Mouse (Mus musculus): ENCODE measurements around the gene Zfp629.

The Zfp629 gene

DNA sequence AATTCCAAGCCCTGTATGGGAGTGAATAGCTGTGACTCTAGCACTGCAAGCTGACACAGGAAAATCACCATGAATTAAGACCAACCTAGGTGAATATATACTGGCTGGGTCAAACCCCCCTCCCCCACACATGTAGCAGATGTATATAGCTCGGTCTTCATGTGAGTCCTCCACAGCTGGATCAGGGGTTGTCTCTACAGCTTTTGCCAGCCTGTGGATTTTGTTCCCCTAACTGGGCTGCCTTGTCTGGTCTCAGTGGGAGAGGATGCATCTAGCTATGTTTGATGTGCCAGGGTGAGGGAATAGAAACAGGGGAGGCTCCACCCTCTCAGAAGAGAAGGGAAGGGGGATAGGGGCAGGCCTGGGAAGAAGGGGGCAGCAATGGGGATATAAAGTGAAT, 739 bp upstream of the Zfp629 start:
- no peak for DNase-seq (ENCODE audit: low read depth in 2 of 2, low spot score in 2 of 2)

DNA sequence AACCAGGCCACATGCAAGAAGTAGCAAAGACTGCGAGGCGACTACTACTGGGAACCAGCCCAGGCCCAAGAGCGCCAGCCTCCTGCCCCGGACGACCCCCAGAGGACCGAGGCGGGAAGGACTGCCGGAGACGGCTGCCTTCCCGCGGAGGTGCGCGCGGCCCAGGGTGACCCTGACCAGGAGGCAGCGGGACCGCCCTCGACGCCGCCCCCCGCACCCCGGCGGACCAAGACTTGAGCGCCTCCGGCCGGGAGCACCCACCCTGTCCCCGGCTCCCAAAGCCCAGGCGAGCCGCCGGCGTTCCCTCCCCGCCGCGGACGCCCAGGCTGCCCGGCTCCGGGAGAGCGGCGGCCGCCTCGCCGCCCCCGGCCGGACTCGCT, 1.1 kb downstream of the Zfp629 start:
- DNase-seq (ENCODE audit: low read depth in 2 of 2, low spot score in 2 of 2) = peak in 1 of 2 experiments; percentile 29

DNA sequence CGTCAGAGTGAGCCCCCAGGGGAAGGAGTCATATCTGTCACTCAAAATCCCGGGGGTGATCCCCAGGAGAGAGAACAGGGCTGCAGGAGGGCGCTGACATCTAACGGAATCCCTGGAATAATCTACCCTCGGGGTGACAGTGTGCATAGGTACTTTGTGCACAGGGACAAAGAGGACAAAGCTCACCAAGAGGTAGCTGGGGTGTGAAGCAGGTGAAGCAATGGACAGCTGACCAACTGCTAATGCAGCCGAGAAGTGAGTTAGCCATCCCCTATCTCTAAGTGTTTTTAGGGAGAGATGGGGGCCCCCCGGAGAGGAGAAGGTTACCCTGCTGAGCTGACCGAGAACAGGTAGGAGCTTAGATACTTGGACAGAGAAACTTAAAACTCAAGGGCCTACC, 1.5 kb downstream of the Zfp629 start:
- DNase-seq (ENCODE audit: low read depth in 2 of 2, low spot score in 2 of 2) = no peak

DNA sequence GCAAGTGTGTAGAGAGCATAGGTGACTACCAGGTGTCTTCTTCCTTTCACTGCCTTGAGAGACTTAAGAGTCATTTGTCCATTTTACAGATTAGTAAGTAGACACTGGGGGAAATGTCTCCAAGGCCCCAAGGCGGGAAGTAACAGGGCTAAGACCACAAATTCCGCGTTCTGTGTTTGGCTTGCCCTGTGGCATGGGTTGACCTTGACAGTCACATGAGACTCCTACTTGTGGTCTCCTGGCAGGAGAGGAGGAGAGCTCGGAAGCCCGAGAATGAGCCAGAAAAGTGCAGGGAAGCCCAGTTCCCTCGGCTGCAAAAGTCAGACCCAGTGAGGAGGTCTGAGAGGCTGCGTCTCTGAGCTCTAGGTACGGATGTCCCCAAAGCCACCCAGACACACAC, 2.1 kb downstream of the Zfp629 start:
- DNase-seq (ENCODE audit: low read depth in 2 of 2, low spot score in 2 of 2) = no peak

DNA sequence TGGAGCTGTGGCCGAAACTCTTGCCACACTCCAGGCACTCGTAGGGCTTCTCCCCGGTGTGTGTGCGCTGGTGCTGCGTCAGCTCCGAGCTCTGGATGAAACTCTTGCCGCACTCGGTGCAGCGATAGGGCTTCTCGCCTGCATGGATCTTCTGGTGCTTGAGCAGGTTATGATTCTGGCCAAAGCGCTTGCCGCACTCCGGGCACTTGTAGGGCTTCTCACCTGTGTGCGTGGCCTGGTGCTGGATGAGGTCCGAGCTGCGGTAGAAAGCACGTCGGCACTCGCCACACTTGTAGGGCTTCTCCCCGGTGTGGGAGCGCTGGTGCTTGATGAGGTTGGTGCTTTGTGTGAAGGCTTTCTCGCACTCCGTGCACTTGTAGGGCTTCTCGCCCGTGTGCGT, 4.0 kb downstream of the Zfp629 start:
- DNase-seq (ENCODE audit: low read depth in 2 of 2, low spot score in 2 of 2) = no peak

DNA sequence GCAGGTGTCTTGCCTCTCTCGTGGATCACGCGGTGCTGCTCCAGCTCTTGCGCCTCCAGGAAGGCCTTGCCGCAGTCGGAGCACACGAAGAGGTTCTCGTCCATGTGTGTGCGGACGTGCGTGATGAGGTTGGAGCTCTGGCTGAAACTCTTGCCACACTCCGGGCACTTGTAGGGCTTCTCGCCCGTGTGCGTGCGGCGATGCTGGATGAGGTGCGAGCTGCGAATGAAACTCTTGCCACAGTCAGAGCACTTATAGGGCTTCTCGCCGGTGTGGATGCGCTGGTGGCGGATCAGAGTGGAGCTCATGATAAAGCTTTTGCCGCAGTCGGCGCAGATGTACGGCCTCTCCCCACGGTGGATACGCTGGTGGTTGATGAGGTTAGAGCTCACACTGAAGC, 4.6 kb downstream of the Zfp629 start:
- DNase-seq (ENCODE audit: low read depth in 2 of 2, low spot score in 2 of 2) = no peak

DNA sequence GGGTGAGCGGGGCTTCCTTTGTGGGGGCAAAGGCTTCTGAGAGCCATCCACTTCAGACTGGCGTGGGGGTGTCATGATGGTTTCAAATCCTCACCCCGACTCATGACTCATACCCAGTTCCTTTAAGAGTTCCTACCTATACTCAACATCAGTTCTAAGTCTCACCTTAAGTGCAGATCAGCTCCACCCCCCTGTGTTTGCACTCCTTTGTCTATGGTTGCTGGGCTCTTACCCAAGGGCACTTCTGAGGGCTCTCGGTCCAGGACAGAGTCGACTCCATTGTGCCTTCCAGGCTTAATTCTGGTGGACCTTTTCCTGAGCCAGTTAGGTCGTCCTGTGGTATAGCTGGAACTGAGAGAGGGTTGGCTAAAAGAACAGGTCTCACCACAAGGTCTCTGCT, 8.4 kb downstream of the Zfp629 start:
- DNase-seq (ENCODE audit: low read depth in 2 of 2, low spot score in 2 of 2) = no peak

DNA sequence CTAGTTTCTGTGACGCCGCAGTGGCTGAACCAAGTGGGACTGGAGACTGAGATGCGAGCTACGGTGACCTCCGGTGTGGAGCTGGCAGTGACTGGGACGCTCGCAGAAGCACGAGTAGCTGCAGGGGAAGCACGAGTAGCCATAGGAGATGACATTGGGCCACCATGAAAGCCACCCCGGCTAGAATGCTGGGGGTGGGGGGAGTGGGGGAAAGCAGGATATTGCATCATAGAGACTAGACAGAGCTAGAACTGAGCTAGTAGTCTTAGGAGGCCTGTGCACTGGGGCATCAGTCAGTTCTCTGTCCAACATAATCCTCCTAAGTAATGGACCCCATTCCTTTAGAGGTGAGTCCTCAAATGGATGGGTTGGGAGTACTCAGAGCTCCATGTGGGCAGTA, 11.3 kb downstream of the Zfp629 start:
- no peak for DNase-seq (ENCODE audit: low read depth in 2 of 2, low spot score in 2 of 2)

DNA sequence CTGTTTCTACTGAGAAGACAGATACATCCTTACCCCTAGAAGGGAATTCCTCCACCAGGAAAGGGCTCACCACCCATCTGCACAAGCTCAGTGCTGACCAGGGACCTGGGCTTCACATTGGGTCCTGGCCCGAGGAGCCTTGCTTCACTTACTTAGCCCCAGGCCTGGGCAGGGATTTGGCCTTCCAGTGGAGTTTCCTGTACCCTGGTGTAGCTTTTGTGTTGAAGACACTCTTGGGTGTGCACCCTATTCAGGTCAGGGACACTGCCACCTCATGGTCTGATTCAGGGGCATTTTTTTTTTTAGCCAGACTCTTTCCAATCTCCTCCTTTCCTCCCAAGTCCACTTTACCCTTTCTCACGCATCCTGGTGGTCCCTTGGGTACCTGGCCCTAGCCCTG, 12.7 kb downstream of the Zfp629 start:
- DNase-seq (ENCODE audit: low read depth in 2 of 2, low spot score in 2 of 2) = no peak

DNA sequence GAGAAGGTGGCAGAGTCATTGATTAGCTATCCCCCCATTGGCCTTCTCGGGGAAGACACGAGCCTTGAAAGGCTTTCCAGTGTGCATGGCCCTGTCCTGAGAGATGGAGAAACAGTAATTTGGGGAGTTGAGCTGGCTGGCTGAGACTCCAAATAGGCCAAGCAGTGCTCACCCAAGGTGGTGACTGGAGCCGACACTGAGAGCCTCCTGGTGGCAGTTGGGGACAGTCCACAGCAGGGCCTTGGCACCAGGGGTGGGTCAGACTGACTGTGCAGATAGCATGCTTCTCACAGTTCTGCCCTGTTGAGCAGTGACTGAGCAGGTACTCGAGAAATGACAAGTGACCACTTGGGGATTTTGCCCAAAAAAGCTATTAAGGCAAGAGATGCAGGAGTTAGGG, 13.9 kb downstream of the Zfp629 start:
- DNase-seq (ENCODE audit: low read depth in 2 of 2, low spot score in 2 of 2) = no peak

DNA sequence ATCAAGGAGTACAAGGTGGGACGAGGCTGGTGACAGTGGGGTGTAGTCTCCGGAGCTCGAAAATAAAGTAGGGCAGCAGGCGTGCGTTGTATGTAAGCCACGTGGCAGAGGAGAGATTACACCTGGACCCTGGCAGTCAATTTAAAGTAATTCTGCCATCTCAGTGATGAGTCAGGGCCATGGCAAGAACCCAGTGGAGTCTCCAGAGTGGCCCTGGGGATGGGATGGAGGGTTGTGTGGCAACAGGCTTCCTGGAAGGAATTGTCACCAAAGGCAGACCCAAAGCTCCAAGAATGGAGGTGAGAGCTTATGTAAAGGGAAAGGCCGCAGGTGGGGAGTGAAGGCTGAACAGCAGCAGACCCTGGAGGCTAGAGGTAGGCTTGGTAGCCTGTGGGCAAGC, 15.0 kb downstream of the Zfp629 start:
- DNase-seq (ENCODE audit: low read depth in 2 of 2, low spot score in 2 of 2) = no peak

DNA sequence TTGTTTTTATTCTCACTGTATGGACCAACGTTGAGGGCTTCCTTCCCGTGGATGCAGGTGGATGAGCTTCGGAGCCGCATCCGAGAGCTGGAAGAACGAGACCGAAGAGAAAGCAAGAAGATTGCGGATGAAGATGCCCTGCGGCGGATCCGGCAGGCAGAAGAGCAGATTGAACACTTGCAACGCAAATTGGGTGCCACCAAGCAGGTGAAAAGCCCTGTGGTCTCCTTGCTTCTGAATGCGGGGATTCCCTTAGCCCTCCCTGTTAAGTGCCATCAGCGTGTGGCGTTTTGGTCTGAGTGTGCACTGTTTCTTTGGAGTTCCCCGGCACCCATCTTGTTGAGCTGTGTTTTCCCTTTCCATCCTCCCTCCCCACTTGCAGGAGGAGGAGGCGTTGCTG, 18.9 kb downstream of the Zfp629 start:
- DNase-seq (ENCODE audit: low read depth in 2 of 2, low spot score in 2 of 2) = no peak

DNA sequence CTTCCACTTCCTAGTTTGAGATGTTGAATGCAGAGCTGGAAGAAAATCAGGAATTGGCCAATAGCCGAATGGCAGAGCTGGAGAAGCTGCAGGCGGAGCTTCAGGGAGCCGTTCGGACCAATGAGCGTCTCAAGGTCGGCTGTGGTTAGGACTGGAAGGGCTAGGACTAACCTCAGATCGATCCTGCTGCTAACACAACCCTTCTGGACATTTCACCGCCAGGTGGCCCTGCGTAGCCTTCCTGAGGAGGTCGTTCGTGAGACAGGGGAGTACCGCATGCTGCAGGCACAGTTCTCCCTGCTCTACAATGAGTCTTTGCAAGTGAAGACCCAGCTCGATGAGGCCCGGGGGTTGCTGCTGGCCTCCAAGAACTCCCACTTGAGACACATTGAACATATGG, 23.0 kb downstream of the Zfp629 start:
- no peak for DNase-seq (ENCODE audit: low read depth in 2 of 2, low spot score in 2 of 2)

DNA sequence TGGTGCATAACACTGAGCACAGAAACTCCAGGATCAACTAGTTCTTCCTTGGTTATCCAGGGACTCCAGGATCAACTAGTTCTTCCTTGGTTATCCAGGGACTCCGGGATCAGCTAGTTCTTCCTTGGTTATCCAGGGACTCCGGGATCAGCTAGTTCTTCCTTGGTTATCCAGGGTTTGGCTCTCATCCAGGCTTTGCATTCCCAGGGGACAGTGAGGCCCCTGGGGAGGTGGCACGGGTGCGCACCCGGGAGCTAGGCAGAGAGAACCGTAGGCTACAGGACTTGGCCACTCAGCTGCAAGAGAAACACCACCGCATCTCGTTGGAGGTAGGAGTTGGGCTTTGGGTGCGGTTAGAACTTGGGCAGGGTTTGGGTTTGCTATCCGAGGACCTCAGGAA, 24.5 kb downstream of the Zfp629 start:
- DNase-seq (ENCODE audit: low read depth in 2 of 2, low spot score in 2 of 2) = no peak

DNA sequence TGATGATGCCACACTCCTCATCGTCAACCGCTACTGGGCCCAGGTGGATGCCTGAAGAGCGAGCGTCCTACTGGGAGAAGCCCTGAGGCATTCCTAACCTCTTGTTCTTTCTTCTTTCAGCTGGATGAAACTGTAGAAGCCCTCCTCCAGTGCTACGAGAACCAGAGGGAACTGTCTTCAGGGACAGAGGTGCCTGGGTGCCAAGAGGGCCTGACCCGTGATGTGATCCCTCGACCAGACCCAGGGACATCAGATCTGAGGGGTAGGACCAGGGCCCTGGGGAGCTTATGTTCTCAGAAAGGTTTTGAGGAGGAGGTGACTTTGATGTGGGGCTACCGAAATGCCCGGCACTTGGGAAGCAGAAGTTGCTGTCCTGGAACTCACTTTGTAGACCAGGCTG, 26.0 kb downstream of the Zfp629 start:
- DNase-seq (ENCODE audit: low read depth in 2 of 2, low spot score in 2 of 2) = no peak

DNA sequence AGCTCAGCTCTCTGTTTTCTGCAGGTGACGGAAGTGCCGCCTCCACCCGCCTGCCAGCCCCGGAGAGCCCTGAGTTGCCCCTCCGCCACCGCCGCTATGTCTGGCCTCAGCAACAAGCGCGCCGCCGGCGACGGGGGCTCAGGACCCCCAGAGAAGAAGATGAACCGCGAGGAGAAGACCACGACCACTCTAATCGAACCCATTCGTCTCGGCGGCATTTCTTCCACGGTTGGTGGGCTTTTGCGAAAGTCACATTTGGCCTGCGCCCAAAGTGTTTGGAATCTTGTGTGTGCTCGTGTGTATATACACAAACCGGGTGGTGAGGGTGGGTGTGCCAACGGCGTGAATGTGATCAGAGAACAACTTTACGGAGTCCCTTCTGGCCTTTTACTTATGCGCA, 26.7 kb downstream of the Zfp629 start:
- no peak for DNase-seq (ENCODE audit: low read depth in 2 of 2, low spot score in 2 of 2)

DNA sequence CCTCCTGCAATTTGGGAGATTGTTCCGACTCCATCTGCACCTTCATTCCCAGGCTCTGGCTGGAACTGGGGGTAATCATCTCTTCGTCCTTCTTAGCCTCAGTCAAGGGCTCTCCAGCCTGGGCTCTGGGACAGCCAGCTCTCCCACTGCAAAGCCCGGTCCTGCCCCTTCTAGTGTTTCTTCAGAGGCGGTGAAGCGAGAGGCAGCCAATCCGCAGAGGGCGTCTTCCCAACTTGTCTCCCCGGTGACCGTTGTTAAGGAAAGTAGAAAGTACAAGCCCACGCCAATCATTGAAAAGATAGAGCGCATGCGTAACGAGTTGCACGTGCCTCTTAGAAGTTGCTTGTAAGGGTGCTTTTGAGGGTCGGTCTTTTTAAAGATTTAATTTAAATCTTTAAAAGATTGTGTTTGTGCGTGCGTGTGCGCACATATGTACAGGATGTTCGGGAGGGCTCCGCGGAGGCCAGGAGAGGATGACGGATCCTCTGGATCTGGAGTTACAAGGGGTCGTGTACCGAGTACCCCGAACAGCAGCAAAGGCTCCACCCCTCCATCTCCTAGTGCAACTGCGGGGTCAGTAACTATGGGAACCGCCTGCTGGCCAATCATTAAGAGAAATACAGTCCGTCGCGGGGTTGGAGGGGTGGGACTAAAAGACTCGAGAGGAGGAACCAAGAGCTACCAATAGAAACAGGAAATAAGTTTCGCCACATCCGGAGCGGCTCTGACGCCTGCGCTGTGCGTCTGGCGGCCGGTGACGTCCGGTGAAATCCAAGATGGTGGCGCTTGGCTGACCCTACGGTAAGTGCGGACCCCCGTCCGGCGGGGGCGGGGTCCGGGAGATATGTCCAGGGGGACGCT, 27.4 kb downstream of the Zfp629 start, which contains the start of the genes Ccdc189 and Rnf40:
TSS of gene Ccdc189 (minus strand) at position 585 of the 861 bp plus-strand sequence.
TSS of gene Rnf40 (plus strand) at position 757 of the 861 bp plus-strand sequence.
- DNase-seq (ENCODE audit: low read depth in 2 of 2, low spot score in 2 of 2) = peak; percentile 89 to 91

DNA sequence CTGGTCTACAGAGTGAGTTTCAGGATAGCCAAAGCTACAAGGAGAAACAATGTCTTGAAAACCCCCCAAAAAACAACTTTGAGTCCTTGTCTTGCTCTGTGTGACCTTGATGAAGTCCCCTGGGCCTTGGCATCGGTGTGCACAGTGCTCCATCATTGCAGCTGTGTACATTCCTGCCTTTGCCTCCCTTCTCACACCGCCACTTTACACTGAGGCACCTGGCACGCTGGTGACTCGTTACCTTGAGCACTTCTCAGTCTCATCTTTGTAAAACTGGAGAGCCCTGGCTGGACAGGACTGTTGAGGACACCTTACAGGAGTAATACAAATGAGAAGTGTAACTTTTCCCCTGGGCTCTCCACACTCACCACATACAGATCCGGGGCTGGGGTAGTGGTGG, 28.4 kb downstream of the Zfp629 start:
- DNase-seq (ENCODE audit: low read depth in 2 of 2, low spot score in 2 of 2) = no peak

DNA sequence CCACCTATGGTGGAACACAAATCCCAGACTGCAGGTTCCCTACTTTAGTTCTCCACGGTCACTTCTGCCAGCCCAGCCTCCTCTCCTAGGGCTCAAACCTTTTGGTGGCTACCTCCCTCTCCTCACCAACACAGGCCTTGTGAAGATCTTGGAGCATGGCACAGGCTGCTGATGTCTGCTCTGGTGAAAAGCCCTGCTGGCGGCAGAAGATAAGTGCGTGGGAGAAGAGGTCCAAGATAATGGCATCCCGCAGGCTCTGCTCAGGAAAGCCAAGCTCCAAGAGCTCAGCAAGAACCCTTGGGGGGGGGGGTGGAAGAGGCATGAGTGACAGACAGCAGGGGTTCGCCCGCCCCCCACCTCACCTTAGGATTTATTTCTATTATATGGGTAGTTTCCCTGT, 29.4 kb downstream of the Zfp629 start:
- no peak for DNase-seq (ENCODE audit: low read depth in 2 of 2, low spot score in 2 of 2)

DNA sequence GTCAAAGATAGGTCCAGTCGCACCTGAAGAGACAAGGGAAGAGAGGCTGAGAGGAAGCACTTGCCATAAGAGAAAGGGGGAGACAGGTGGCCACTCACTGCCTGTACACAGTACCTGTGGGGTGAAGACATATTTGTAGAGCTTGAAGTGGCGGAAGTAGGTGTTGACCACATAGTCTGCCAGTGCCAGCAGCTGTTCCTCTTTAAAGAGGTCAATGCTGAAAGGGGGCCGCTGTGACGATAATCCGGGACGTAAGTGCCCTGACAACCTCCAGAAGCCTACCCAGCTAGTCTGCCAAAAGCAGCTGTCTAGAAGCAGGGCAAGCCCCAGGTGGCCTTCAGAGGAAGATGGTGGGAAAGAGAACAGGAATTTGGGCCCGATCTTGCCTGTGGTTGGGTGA, 30.6 kb downstream of the Zfp629 start:
- DNase-seq (ENCODE audit: low read depth in 2 of 2, low spot score in 2 of 2) = no peak

DNA sequence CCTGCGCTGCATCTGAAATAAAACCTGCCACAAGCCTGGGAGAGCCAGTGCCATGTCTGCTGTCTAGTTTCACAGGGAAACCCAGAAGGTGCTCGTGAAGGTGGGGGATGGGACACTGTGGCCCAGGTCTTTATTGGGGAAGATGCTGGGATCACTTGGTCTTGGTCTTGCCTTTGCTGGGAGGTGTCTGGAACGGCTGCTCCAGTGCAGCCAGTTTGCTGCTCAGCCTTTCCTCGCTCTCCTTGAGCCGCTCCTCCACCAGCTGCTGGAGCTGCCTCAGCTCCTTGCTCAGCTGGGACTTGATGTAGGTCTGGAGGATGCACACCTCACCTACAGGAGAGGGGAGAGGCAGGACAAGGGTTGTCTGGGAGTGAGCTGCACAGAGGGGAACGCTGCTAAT, 32.3 kb downstream of the Zfp629 start:
- no peak for DNase-seq (ENCODE audit: low read depth in 2 of 2, low spot score in 2 of 2)

DNA sequence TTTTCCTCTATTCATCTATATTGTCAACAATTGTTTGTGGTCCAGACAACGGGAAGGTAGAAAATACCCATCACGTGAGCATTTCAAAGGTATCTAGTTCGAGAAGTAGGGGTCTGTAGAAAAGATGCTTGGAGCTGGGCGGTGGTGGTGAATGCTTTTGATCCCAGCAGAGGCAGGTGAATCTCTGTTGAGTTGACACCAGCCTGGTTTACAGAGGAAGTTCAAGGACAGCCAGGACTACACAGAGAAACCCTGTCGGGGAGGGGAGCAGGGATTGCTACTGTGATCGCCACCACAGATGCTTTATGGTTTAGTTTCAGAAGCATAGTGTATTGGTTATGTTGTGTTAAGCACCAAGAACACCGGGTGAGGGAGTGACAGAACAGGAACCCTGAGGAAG, 41.5 kb downstream of the Zfp629 start:
- DNase-seq (ENCODE audit: low read depth in 2 of 2, low spot score in 2 of 2) = no peak

DNA sequence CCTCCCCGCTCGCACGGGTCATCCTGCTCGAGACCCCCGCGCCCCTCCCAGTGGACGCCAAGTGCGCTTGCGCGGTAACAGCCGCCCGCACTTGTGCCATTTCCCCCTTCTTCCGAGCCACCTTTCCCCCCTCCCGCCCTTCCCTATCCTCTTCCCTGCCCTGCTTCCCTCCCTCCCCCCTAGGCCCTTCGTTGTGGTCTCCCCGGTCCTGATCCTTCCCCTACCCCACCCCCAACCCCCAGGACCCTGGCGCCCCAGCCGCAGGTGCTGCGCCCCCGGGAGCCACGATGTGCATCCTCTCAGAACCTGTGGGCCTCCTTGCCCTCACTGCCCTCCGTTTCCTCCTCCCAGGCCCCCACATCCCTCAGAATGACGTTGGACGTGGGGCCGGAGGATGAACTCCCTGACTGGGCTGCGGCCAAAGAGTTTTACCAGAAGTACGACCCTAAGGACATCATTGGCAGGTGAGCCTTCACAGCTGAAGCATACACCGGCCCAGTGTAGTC, 42.0 kb downstream of the Zfp629 start:
- no peak for DNase-seq (ENCODE audit: low read depth in 2 of 2, low spot score in 2 of 2)

Measured in CD8-positive naive resting alpha-beta T cell, adult 2 months (primary cell).